Mouse (Mus musculus): Measurements from ENCODE around the gene Cdipt.

The Cdipt gene

GRCm38 (mm10) chr7:126975950-126976866, 494 bp downstream of the Cdipt start, which contains the start of gene Cdiptos:
TSS of gene Cdiptos (minus strand) at chr7:126976098.
- peak; percentile 98 for DNase-seq

- peak; percentile 15 for DNase-seq
Measured at GRCm38 (mm10) chr7:126976878-126977459, 1.3 kb downstream of the Cdipt start.

GRCm38 (mm10) chr7:126978841-126979240, 3.1 kb downstream of the Cdipt start:
- DNase-seq: no peak

GRCm38 (mm10) chr7:126981601-126982000, 5.9 kb downstream of the Cdipt start:
- DNase-seq: no peak

- DNase-seq: no peak
Measured at GRCm38 (mm10) chr7:126982054-126982453, 6.3 kb downstream of the Cdipt start.

GRCm38 (mm10) chr7:126983113-126983512, 7.4 kb downstream of the Cdipt start:
- DNase-seq: no peak

GRCm38 (mm10) chr7:126984667-126985444, 9.1 kb downstream of the Cdipt start:
- no peak for DNase-seq

- DNase-seq: peak; percentile 48
Measured at GRCm38 (mm10) chr7:126986319-126986718, 10.6 kb downstream of the Cdipt start.

- no peak for DNase-seq
Measured at GRCm38 (mm10) chr7:126988816-126989215, 13.1 kb downstream of the Cdipt start.

- no peak for DNase-seq
Measured at GRCm38 (mm10) chr7:126996449-126996848, 20.7 kb downstream of the Cdipt start.

GRCm38 (mm10) chr7:126999568-126999967, 23.9 kb downstream of the Cdipt start:
- DNase-seq: no peak

GRCm38 (mm10) chr7:127003620-127004019, 27.9 kb downstream of the Cdipt start:
- DNase-seq: no peak

GRCm38 (mm10) chr7:127004122-127004875, 28.6 kb downstream of the Cdipt start:
- no peak for DNase-seq

- DNase-seq: no peak
Measured at GRCm38 (mm10) chr7:127007313-127008024, 31.8 kb downstream of the Cdipt start.

- DNase-seq: peak; percentile 73
Measured at GRCm38 (mm10) chr7:127008239-127009019, 32.7 kb downstream of the Cdipt start.

GRCm38 (mm10) chr7:127009307-127010085, 33.8 kb downstream of the Cdipt start:
- no peak for DNase-seq

GRCm38 (mm10) chr7:127011051-127011450, 35.3 kb downstream of the Cdipt start:
- no peak for DNase-seq

GRCm38 (mm10) chr7:127011717-127012116, 36.0 kb downstream of the Cdipt start:
- DNase-seq: peak; percentile 40

GRCm38 (mm10) chr7:127012374-127012773, 36.7 kb downstream of the Cdipt start:
- DNase-seq: no peak

- no peak for DNase-seq
Measured at GRCm38 (mm10) chr7:127012845-127013244, 37.1 kb downstream of the Cdipt start.
